Mouse (Mus musculus) adrenal gland, postnatal 10 days (tissue): ENCODE measurements around the gene Kif26a. TPM values are rescaled to one million over a fixed set of nuclear protein-coding genes. Genes with fewer than 3 reads are reported as not detected.

Source experiments
- DNase-seq: peaks from one replicate; pipeline ENCODE4 v3.0.0; 2021; ENCODE audit warnings: mixed read lengths
- total RNA-seq, 2 experiments: library from RNA; stranded (reverse); gene quantifications; 2 replicates each; pipeline ENCODE4 v1.2.3; 2021

The Kif26a gene
- total RNA-seq, 2 experiments from 2014 or later = 20.0 to 25.4 TPM

GRCm38 (mm10) chr12:112130161-112130860 lies 15.7 kb upstream of the Kif26a start:
- DNase-seq = peak; percentile 83

GRCm38 (mm10) chr12:112130957-112131356 lies 15.1 kb upstream of the Kif26a start:
- no peak for DNase-seq

GRCm38 (mm10) chr12:112140231-112140630 lies 5.8 kb upstream of the Kif26a start:
- DNase-seq = peak; percentile 73

DNA sequence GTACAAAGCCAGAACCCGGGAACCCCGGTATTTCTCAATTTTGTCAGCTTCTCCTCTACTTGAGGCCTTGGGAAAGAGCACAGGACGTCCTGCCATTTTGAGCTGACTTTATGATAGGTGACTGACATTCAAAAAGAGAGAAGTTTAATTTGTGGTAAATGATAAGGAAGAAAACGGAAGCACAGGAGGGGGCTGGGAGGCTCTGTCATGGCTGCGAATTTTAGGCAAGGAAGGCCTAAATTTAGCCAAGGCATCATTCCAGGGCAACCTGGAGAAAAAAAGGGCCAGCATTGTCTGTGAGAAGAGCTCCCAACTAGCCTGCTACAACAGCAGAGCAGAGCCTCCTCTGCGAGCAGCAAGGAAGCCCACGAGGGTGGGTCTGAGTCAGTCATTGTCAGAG lies 5.3 kb upstream of the Kif26a start:
- no peak for DNase-seq

DNA sequence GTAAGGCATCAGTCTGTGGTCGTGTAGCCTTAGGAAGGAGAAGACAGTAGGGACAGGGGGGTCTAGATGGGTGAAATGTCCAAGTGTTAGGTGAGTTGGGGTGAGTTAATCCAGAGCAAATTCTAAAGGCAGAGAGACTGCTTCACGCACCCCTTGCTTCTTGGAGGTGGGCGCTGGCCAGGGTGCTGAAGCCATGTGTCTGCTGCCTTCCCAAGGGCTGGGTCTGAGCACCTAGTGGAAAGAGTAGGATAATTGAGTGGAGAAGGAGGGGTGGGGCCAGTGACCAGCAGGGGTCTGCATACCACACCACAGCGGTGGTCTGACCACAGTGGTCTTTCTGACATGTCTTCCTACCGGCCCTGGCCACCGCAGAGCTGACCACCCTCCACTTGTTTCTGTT lies 4.7 kb upstream of the Kif26a start:
- peak; percentile 86 for DNase-seq

GRCm38 (mm10) chr12:112143116-112143832 lies 2.7 kb upstream of the Kif26a start:
- no peak for DNase-seq

DNA sequence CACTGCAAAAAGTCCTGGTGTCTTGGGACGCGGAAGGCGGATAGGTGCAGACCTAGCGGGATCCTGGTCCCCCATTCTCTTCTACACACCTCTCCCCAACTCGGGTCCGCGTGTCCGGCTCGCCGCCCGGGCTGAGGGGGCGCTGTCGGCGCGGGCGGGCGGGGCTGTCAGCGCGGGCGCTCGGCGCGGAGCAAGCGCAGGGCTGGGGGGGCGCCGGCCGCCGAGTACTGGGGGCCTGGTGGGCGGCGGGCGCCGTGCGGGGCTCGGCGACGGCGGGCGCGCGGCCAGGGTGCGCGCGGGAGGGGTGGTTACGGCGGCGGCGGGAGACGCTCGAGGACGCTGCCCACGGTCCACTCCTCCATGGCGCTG lies 2.2 kb upstream of the Kif26a start:
- DNase-seq = no peak

GRCm38 (mm10) chr12:112144377-112145115 lies 1.5 kb upstream of the Kif26a start:
- DNase-seq = no peak

- peak; percentile 93 for DNase-seq
Measured at GRCm38 (mm10) chr12:112145211-112145874, 665 bp upstream of the Kif26a start.

GRCm38 (mm10) chr12:112147365-112147764 lies 1.4 kb downstream of the Kif26a start:
- no peak for DNase-seq

DNA sequence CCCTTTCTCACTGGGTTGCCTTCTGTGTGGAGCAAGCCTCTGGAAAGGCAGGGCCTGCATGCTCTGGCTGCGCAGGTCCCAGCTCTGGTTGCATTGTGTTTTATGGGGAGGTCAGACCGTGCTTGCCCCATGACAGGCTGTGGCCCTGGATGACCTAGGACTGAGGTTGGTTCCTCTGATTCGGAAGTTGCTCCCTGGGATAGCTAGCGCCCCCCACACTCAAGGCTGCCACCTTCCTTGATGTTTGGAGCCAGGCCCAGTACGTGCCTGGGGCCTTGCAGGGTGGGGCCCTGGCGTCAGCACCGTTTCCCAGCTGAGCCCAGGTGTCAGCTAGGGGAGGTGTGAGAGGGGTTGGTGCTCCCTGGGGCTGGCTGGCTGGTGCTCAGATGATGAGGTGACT lies 4.0 kb downstream of the Kif26a start:
- no peak for DNase-seq

DNA sequence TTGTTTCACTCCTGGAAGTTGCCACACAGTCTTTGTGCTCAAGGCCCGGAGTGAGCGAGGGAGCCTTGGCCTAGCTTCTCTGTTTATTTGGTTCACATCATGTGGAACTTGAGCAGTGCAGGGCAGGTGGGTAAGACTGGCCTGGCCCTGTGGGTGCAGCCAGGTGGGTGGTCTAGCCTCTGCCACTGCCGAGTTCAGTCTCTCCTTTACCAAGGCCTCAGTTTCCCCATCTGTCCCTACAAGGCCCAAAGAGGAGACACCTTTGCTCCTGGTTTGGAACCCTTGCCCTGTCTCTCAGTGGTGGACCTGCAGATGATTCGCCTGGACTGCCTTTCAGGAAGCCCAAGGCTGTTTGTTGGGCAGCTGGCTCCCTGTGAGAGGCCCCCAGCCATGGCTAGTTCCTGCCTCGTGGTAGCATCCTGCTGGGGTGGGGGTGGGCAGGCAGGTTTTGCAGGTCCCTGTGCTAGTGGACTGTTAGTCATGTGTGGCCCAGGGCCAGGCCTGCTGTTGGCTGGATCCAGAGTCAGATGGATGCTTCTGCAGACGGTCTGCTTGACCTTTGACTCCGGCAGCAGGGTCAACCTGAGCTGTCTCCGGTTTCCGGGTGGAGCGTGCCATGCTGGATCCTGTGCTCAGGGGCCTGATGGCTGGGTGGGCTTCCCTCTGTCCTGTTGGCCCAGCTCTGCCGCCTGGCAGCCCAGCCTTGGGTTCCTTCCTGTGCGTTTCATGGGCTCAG lies 5.4 kb downstream of the Kif26a start:
- peak; percentile 71 for DNase-seq

GRCm38 (mm10) chr12:112151980-112152362 lies 6.0 kb downstream of the Kif26a start:
- no peak for DNase-seq

GRCm38 (mm10) chr12:112153597-112153996 lies 7.6 kb downstream of the Kif26a start:
- no peak for DNase-seq

DNA sequence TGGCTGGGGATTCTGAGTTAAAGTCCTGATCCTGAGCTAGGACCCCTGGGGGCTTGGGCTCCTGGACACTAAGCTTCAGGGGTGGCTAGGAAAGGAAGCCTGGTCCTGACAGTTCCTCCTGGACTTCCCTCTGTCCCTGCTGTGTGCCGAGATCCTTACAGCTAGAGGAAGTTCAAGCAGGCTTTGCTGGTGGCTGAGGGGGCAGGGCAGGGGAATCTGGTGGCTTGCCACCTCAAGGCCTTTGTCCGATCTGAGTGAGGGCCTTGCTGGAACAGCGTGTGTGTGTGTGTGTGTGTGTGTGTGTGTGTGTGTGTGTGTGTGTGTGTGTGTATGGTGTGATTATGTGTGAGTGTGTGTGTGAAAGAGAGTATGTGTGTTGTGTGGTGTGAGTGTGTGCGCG lies 8.5 kb downstream of the Kif26a start:
- peak; percentile 66 for DNase-seq

DNA sequence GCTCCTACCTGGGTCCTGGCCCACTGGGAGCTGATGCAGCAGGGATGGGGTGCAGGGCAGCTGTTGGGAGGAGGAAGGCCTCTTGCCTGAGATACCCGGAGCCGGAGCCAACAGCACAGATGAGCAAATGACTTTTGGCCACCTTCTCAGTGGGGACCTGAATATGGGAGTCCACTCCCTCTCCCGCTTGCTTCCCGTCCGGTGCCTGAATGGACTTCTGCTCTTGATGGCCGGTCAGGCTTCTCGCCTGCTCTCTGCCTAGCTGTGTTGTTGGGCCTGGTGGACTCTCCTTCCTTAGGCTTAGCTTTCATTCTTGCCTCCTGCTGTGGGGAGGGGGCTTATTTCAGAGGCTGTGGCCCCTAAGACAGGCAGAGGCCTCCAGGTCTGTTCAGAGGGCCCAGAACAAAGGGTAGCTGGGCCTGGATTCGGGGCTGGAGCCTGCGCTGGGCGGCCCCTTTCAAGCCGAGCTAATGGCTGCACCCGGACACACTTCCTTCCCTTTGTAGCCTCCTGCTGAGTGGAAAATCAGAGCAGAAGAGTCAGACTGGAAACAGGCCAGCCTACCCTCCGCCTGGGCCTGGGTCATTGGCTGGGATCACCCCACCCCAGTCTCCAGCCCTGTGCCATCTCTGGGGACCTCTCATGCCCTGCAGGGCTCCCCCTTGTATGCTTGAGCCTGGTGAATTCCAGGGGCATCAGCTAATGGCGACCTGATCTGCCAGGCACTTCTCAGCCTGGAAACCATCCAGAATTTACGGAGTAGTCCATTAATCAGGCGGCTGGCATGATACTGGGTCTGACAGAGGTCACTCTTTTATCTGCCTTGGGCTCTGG lies 9.4 kb downstream of the Kif26a start:
- peak; percentile 73 for DNase-seq

GRCm38 (mm10) chr12:112156804-112157203 lies 10.8 kb downstream of the Kif26a start:
- no peak for DNase-seq

GRCm38 (mm10) chr12:112158246-112158645 lies 12.2 kb downstream of the Kif26a start:
- DNase-seq = no peak

DNA sequence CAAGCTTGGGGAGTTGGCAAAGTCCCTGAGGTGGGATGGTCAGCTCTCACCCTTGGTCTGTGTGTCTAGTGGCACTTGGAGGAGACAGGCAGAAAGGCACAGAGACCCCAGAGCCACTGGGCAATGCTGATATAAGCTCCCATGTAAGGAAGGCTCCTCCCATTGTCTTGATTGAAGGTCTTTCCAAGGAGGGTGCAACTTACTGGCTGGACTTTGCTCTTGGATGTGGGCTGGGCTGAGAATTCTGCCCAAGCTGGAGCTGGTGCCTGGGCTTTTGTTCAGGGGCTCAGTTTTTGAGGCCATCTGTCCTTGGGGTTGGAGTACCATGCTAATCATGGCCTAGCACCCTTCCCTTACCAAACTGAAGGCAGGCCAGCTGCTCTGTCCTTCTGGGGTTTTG lies 12.8 kb downstream of the Kif26a start:
- no peak for DNase-seq

GRCm38 (mm10) chr12:112163981-112164839 lies 18.2 kb downstream of the Kif26a start:
- DNase-seq = no peak
